Mouse (Mus musculus) neural tube, embryonic 11.5 days (tissue): ENCODE results near the gene Nip7. TPM values are rescaled to one million over a fixed set of nuclear protein-coding genes. Genes with fewer than 3 reads are reported as not detected.
"Not testable (repeated sequence)": the region's sequence is repeated elsewhere in the genome, so short reads cannot be mapped to it uniquely, and the experiment has no call there.

Experiments used
- ATAC-seq: fragments of 200-750 bp; cut with Nextera tagmentation; 2 replicates; pipeline ENCODE4 v1.8.0; 2017; ENCODE audit warnings: moderate number of reproducible peaks, mild to moderate bottlenecking, moderate TSS enrichment, moderate library complexity; ENCODE audit not compliant: insufficient read depth, low FRiP score, low TSS enrichment
- DNase-seq: peaks from one replicate; pipeline ENCODE4 v3.0.0-alpha.2; 2015; ENCODE audit warnings: low spot score
- H3K27ac ChIP-seq: fragments of 300-500 bp; sonication (generic); 2 replicates; pipeline ENCODE4 v1.5.1; 2014; ENCODE audit warnings: low read depth, mild to moderate bottlenecking, low read length
- H3K27me3 ChIP-seq: fragments of 300-500 bp; sonication (generic); 2 replicates; pipeline ENCODE4 v1.6.1; 2014; ENCODE audit warnings: mild to moderate bottlenecking, low read length, mixed read lengths; ENCODE audit not compliant: control insufficient read depth, insufficient read depth
- H3K36me3 ChIP-seq: fragments of 300-500 bp; sonication (generic); 2 replicates; pipeline ENCODE4 v1.6.1; 2014; ENCODE audit warnings: mild to moderate bottlenecking, low read length, moderate library complexity, mixed read lengths; ENCODE audit not compliant: control insufficient read depth, insufficient read depth
- H3K4me1 ChIP-seq: fragments of 300-500 bp; sonication (generic); 2 replicates; pipeline ENCODE4 v1.6.1; 2014; ENCODE audit warnings: low read length, mixed read lengths; ENCODE audit not compliant: control insufficient read depth, insufficient read depth
- H3K4me2 ChIP-seq: fragments of 300-500 bp; sonication (generic); 2 replicates; pipeline ENCODE4 v1.6.1; 2014; ENCODE audit warnings: low read depth, mild to moderate bottlenecking, moderate library complexity
- H3K4me3 ChIP-seq: fragments of 300-500 bp; sonication (generic); 2 replicates; pipeline ENCODE4 v1.5.1; 2014; ENCODE audit warnings: low read depth, low read length
- H3K9ac ChIP-seq: fragments of 300-500 bp; sonication (generic); 2 replicates; pipeline ENCODE4 v1.6.1; 2014; ENCODE audit warnings: mild to moderate bottlenecking, low read length
- H3K9me3 ChIP-seq: fragments of 300-500 bp; sonication (generic); 2 replicates; pipeline ENCODE4 v1.6.1; 2016; ENCODE audit warnings: low read length; ENCODE audit not compliant: control insufficient read depth
- whole genome bisulfite sequencing: fragments of 180-500 bp; shearing (Covaris S2); extraction: QIAGEN DNeasy Blood & Tissue Kit; methylation state at CpG from one replicate; pipeline ENCODE4 v1.1.7; 2014; 5-methylcytosine and 5-hydroxymethylcytosine counted together
- microRNA-seq: library from miRNA; unstranded; fragments of <30 nt; microRNA quantifications from one replicate; pipeline ENCODE4, GENCODE M21; 2016
- polyA plus RNA-seq: library from polyadenylated mRNA; unstranded; fragments of >200 nt; fragmentation: Nextera tagmentation; extraction: Ambion mirVana; gene quantifications from 2 replicates; pipeline ENCODE4 v1.2.1, GENCODE M21; 2014

Gene Nip7
- polyA plus RNA-seq, 1 experiment from 2014 or later, result 86.1 TPM

- H3K36me3 ChIP-seq, H3K4me2 ChIP-seq, H3K4me1 ChIP-seq, DNase-seq, ATAC-seq, H3K9me3 ChIP-seq, H3K27ac ChIP-seq, H3K27me3 ChIP-seq, H3K4me3 ChIP-seq, H3K9ac ChIP-seq: not testable (repeated sequence)
- 96% methylated on average over 5 of the region's 5 CpGs for WGBS
Measured at GRCm38 (mm10) chr8:107108089-107108488, 51.4 kb downstream of the Nip7 start.

GRCm38 (mm10) chr8:107108978-107109720 is 52.5 kb downstream of the Nip7 start:
- H3K27ac ChIP-seq, result no peak overlapping the region
- no peaks in the 10 kb centered on the region for H3K27me3 ChIP-seq
- no peak overlapping the region for H3K9ac ChIP-seq
- no peaks in the 10 kb centered on the region for H3K9me3 ChIP-seq
- H3K4me1 ChIP-seq, result no peaks in the 10 kb centered on the region
- ATAC-seq (no peak), DNase-seq (no peak)
- WGBS, result 74% methylated on average over 23 of the region's 23 CpGs
- no peaks in the 10 kb centered on the region for H3K36me3 ChIP-seq
- no peak overlapping the region for H3K4me2 ChIP-seq
- no peak overlapping the region for H3K4me3 ChIP-seq

DNA sequence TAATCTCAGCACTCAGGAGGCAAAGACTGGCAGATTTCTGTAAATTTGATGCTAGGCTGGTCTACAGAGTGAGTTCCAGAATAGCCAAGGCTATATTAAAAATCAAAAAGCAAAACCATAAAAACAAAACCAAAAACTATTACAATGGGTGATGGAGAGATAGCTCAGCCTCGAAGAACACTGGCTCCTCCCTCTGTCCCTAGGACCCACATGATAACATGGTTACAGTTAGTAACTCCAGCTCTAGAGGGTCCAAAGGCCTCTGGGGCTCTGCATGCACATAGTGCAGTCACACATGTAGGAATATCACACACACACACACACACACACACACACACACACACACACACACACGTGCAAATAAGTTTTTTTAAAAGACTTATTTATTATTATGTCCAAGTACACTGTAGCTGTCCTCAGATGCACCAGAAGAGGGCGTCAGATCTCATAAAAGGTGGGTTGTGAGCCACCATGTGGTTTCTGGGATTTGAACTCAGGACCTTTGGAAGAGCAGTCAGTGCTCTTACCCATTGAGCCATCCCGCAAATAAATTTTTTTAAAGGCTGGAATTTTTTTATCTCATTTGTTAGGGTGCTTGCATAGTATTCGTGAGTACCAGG is 53.2 kb downstream of the Nip7 start:
- ATAC-seq (no peak), DNase-seq (no peak)
- Histone ChIP-seq H3K36me3 (no peaks in the 10 kb centered on the region), H3K9ac (no peak overlapping the region), H3K4me1 (no peaks in the 10 kb centered on the region), H3K9me3 (no peaks in the 10 kb centered on the region), H3K4me2 (no peak overlapping the region), H3K27me3 (no peaks in the 10 kb centered on the region), H3K27ac (no peak overlapping the region), H3K4me3 (no peak overlapping the region)
- 91% methylated on average over 5 of the region's 5 CpGs for WGBS

Small RNAs within 50 kb of the gene (microRNA-seq; reads per million reads assigned to microRNA genes)
- gene Mir7075, result 1.8 reads per million

Other genes starting within 250 kb of the Nip7 start
- 0.09 and 0.28 TPM in 2 replicates for gene Has3, start 186.6 kb upstream of the Nip7 start, polyA plus RNA-seq
- gene Utp4, start 163.2 kb upstream of the Nip7 start, polyA plus RNA-seq, result 71.7 and 80.0 TPM in 2 replicates
- 6.3 and 7.7 TPM in 2 replicates for gene Sntb2, start 121.1 kb upstream of the Nip7 start, polyA plus RNA-seq
- 100 and 105 TPM in 2 replicates for gene Vps4a, start 25.7 kb upstream of the Nip7 start, polyA plus RNA-seq
- 43.5 and 44.8 TPM in 2 replicates for gene Pdf, start 8.3 kb upstream of the Nip7 start, polyA plus RNA-seq
- gene Cog8, start 188 bp upstream of the Nip7 start, polyA plus RNA-seq, result 42.4 and 42.8 TPM in 2 replicates
- gene Tmed6, start 8.8 kb downstream of the Nip7 start, polyA plus RNA-seq, result not detected in 2 replicates
- 15.0 and 15.5 TPM in 2 replicates for gene Terf2, start 39.7 kb downstream of the Nip7 start, polyA plus RNA-seq
- gene Cyb5b, start 93.8 kb downstream of the Nip7 start, polyA plus RNA-seq, result 164 and 165 TPM in 2 replicates
- gene Nfat5, start 236.6 kb downstream of the Nip7 start, polyA plus RNA-seq, result 8.8 and 11.2 TPM in 2 replicates